Comparison of ENCODE assay signal across 28 mouse cellular contexts in genomic region chr14:101222319-101222718, GRCm38 (mm10). TPM values are rescaled to one million over a fixed set of nuclear protein-coding genes. Genes with fewer than 3 reads are reported as not detected.
"Had no signal": no experiment of that assay in that cellular context is flagged by ENCODE, and none has a peak within 500 bp of the region (broad histone marks: within the 10 kb centered on the region; RNA-seq: fewer than 3 reads in every experiment).

No protein-coding gene starts in this region.

- H3K4me1 ChIP-seq: liver, embryonic 15.5 days; megakaryocyte, embryonic 14.5 days; midbrain, embryonic 10.5 days; midbrain, embryonic 12.5 days; neural tube, embryonic 13.5 days; neural tube, embryonic 15.5 days; stomach, embryonic 15.5 days had no signal

- H3K27ac ChIP-seq: liver, embryonic 15.5 days; macrophage; midbrain, embryonic 10.5 days; midbrain, embryonic 12.5 days; neural tube, embryonic 13.5 days; neural tube, embryonic 15.5 days; stomach, embryonic 15.5 days; stomach, postnatal 0 days had no signal

- ATAC-seq: liver, postnatal 0 days; midbrain, embryonic 16.5 days had no signal

- H3K4me3 ChIP-seq: liver, embryonic 15.5 days; megakaryocyte, embryonic 14.5 days; midbrain, embryonic 10.5 days; midbrain, embryonic 12.5 days; myocyte; neural tube, embryonic 13.5 days; neural tube, embryonic 15.5 days; stomach, embryonic 15.5 days had no signal

- H3K27me3 ChIP-seq: liver, embryonic 15.5 days; megakaryocyte, embryonic 14.5 days; midbrain, embryonic 12.5 days; neural tube, embryonic 13.5 days; neural tube, embryonic 15.5 days; stomach, embryonic 15.5 days had no signal

- H3K9ac ChIP-seq: liver, embryonic 15.5 days; liver, postnatal 0 days; midbrain, embryonic 12.5 days; neural tube, embryonic 13.5 days; neural tube, embryonic 15.5 days; stomach, embryonic 15.5 days had no signal

- H3K9me3 ChIP-seq: liver, embryonic 15.5 days; midbrain, embryonic 10.5 days; midbrain, embryonic 12.5 days; neural tube, embryonic 13.5 days; neural tube, embryonic 15.5 days; stomach, embryonic 15.5 days had no signal

- DNase-seq: liver, postnatal 0 days; lung, adult 2 months; lung, postnatal 10 days; midbrain, embryonic 14.5 days; retina, postnatal 1 day; right cerebral cortex, adult 18-20 months; right cerebral cortex, postnatal 25 days; right cerebral cortex, postnatal 4 days; spleen, adult 18-20 months; thymus, adult 2 months; thymus, postnatal 25 days; thymus, postnatal 4 days had no signal

- H3K4me2 ChIP-seq: liver, embryonic 15.5 days; midbrain, embryonic 12.5 days; neural tube, embryonic 13.5 days; neural tube, embryonic 15.5 days; stomach, embryonic 15.5 days had no signal

- H3K36me3 ChIP-seq: liver, embryonic 15.5 days; midbrain, embryonic 10.5 days; midbrain, embryonic 12.5 days; neural tube, embryonic 13.5 days; neural tube, embryonic 15.5 days; stomach, embryonic 15.5 days had no signal

RNA-seq across cellular contexts. Expression of gene Prr30, which starts 22.2 kb away (rescaled TPM):
- total RNA-seq: megakaryocyte progenitor cell, adult 5-6 weeks had no signal
- polyA plus RNA-seq: liver, embryonic 15.5 days; liver, postnatal 0 days; lung, adult 2 months; lung, embryonic 16.5 days; macrophage; midbrain, embryonic 10.5 days; midbrain, embryonic 12.5 days; midbrain, embryonic 14.5 days; midbrain, embryonic 16.5 days; myocyte; neural tube, embryonic 11.5 days; neural tube, embryonic 13.5 days; neural tube, embryonic 15.5 days; small intestine, adult 2 months; stomach, embryonic 15.5 days; stomach, postnatal 0 days; urinary bladder, adult 2 months had no signal
